Mouse (Mus musculus) midbrain, embryonic 16.5 days (tissue): ENCODE results near the gene Dis3l. TPM values are rescaled to one million over a fixed set of nuclear protein-coding genes. Genes with fewer than 3 reads are reported as not detected.
"Not testable (repeated sequence)": the region's sequence is repeated elsewhere in the genome, so short reads cannot be mapped to it uniquely, and the experiment has no call there.

ENCODE experiments used
- ATAC-seq: fragments of 200-750 bp; cut with Nextera tagmentation; 2 replicates; pipeline ENCODE4 v1.8.0; 2017; ENCODE audit warnings: moderate TSS enrichment
- H3K27ac ChIP-seq: fragments of 300-500 bp; sonication (generic); 2 replicates; pipeline ENCODE4 v1.5.1; 2014; ENCODE audit warnings: mild to moderate bottlenecking, low read length, mixed read lengths
- H3K27me3 ChIP-seq: fragments of 300-500 bp; sonication (generic); 2 replicates; pipeline ENCODE4 v1.6.1; 2014; ENCODE audit warnings: low read depth, low read length, mixed read lengths; ENCODE audit not compliant: control insufficient read depth, insufficient read depth
- H3K36me3 ChIP-seq: fragments of 300-500 bp; sonication (generic); 2 replicates; pipeline ENCODE4 v1.6.1; 2014; ENCODE audit warnings: mild to moderate bottlenecking, low read length, moderate library complexity, mixed read lengths; ENCODE audit not compliant: control insufficient read depth, insufficient read depth
- H3K4me1 ChIP-seq: fragments of 300-500 bp; sonication (generic); 2 replicates; pipeline ENCODE4 v1.6.1; 2014; ENCODE audit warnings: mild to moderate bottlenecking, low read length, mixed read lengths; ENCODE audit not compliant: control insufficient read depth, insufficient read depth
- H3K4me2 ChIP-seq: fragments of 300-500 bp; sonication (generic); 2 replicates; pipeline ENCODE4 v1.6.1; 2014; ENCODE audit warnings: mild to moderate bottlenecking, low read length, mixed read lengths
- H3K4me3 ChIP-seq: fragments of 300-500 bp; sonication (generic); 2 replicates; pipeline ENCODE4 v1.5.1; 2014; ENCODE audit warnings: low read depth, mild to moderate bottlenecking, low read length, moderate library complexity, mixed read lengths
- H3K9ac ChIP-seq: fragments of 300-500 bp; sonication (generic); 2 replicates; pipeline ENCODE4 v1.6.1; 2014; ENCODE audit warnings: low read depth, low read length, mixed read lengths
- H3K9me3 ChIP-seq: fragments of 300-500 bp; sonication (generic); replicated peaks from 2 replicates; pipeline ENCODE4 v1.6.1; 2014; ENCODE audit warnings: mild to moderate bottlenecking, low read length, mixed read lengths; ENCODE audit not compliant: control insufficient read depth, poor library complexity, severe bottlenecking
- WGBS: fragments of 180-500 bp; shearing (Covaris S2); extraction: QIAGEN DNeasy Blood & Tissue Kit; methylation state at CpG from one replicate; pipeline ENCODE4 v1.1.7; 2014; 5-methylcytosine and 5-hydroxymethylcytosine counted together
- polyA plus RNA-seq: library from polyadenylated mRNA; unstranded; fragments of >200 nt; fragmentation: Nextera tagmentation; extraction: Ambion mirVana; gene quantifications from 2 replicates; pipeline ENCODE4 v1.2.1, GENCODE M21; 2015

Dis3l gene
- polyA plus RNA-seq, 1 experiment from 2014 or later = 23.7 TPM

DNA sequence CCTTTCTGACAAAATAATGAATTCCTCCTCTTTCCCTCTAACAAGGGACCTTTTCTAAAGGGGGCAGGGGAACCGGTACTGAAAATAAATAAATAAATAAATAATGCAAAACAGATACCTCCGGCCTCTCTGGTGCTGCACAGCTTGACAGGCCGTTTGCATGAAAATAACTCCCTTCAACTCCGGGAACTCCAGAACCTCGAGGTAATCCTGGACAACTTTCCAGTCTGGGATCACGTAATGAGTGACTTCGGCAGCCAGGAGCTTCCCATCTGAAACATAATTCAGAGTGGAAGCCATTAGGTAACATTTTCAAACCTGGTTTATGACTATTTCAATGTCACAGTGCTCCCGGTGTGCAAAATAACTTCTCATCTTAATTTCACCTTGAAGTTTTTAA, 1.7 kb downstream of the Dis3l start:
- Histone ChIP-seq H3K9me3 (no peaks in the 10 kb centered on the region), H3K4me2 (peak overlapping the region; percentile 82), H3K27ac (peak overlapping the region; percentile 99; the same call in 1 of the 2 replicates), H3K27me3 (no peaks in the 10 kb centered on the region), H3K36me3 (peaks cover 4% of the 10 kb centered on the region; the same call in 1 of the 2 replicates), H3K4me1 (peaks cover 17% of the 10 kb centered on the region), H3K9ac (no peak overlapping the region), H3K4me3 (peak overlapping the region; percentile 65; the same call in 1 of the 2 replicates)
- 18% methylated on average over 8 of the region's 8 CpGs for WGBS
- no peak for ATAC-seq

DNA sequence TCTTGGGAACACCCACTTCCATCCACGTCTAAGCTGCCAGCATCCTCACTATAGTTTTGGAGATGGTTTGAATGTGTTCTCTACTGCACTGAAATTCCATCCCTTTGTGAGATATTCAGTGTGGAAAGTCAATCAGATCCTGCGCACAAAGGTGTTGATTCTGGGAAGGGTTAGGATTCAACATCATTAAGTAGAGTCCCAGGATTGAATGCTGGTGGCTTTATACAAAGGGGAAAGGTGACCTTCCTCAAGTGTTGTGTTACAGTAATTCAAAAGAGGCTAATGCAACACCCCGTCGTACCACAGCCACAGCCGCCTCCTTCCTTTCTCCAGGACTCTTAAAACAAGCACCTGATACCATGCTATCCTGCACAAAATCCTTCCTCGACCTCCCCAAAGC, 5.3 kb downstream of the Dis3l start:
- no peaks in the 10 kb centered on the region for H3K27me3 ChIP-seq
- peaks cover 4% of the 10 kb centered on the region; the same call in 1 of the 2 replicates for H3K36me3 ChIP-seq
- H3K9me3 ChIP-seq = no peaks in the 10 kb centered on the region
- no peak overlapping the region for H3K4me2 ChIP-seq
- H3K4me1 ChIP-seq = peaks cover 14% of the 10 kb centered on the region
- H3K27ac ChIP-seq = no peak overlapping the region
- H3K9ac ChIP-seq = no peak overlapping the region
- ATAC-seq = no peak
- 89% methylated on average over 6 of the region's 6 CpGs for WGBS
- no peak overlapping the region for H3K4me3 ChIP-seq

DNA sequence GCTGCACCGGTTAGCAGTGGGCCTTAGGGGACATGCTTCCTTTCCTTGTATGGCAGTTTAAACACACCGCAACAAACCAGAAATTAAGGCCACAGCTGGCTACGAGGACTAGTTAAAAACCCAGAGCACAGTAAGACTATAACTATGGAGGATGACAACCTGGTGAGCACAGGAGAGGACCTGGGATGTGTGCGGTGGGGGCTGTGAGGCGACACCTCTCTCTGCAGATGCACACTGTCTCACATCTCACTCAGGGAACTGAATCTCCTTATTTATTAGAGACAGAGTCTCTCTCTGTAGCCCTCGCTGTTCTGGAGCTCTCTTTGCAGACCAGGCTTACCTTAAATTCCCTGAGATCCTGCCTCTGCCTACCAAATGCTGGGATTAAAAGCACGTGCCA, 17.1 kb downstream of the Dis3l start:
- ATAC-seq = no peak
- WGBS = 97% methylated on average over 7 of the region's 7 CpGs
- H3K9me3 ChIP-seq = no peaks in the 10 kb centered on the region
- no peaks in the 10 kb centered on the region for H3K27me3 ChIP-seq
- H3K27ac ChIP-seq = no peak overlapping the region
- H3K4me3 ChIP-seq = no peak overlapping the region
- H3K4me1 ChIP-seq = no peaks in the 10 kb centered on the region
- no peak overlapping the region for H3K4me2 ChIP-seq
- no peak overlapping the region for H3K9ac ChIP-seq
- peaks cover 31% of the 10 kb centered on the region for H3K36me3 ChIP-seq

DNA sequence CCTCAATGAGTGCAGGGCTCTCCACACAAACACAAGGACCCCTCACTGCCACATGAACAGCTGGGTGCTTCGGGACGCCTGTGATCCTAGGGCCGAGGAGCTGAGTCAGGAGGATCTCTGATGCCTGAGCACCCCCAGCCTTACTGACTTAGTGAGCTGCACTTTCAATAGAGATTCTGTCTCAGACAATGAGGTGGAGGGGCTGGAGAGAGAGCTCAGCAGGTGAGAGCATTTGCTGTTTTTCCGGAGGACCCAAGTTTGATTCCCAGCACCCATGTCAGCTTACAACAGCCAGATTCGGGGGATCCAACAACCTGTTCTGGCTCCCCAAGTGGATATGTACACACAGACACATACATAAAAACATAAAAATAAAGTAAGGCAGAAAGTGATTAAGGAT, 24.1 kb downstream of the Dis3l start:
- Histone ChIP-seq H3K27ac (no peak overlapping the region), H3K27me3 (no peaks in the 10 kb centered on the region), H3K4me2 (no peak overlapping the region), H3K36me3 (peaks cover 29% of the 10 kb centered on the region), H3K4me1 (no peaks in the 10 kb centered on the region), H3K4me3 (no peak overlapping the region), H3K9me3 (no peaks in the 10 kb centered on the region), H3K9ac (no peak overlapping the region)
- WGBS = 98% methylated on average over 5 of the region's 5 CpGs
- ATAC-seq = no peak

DNA sequence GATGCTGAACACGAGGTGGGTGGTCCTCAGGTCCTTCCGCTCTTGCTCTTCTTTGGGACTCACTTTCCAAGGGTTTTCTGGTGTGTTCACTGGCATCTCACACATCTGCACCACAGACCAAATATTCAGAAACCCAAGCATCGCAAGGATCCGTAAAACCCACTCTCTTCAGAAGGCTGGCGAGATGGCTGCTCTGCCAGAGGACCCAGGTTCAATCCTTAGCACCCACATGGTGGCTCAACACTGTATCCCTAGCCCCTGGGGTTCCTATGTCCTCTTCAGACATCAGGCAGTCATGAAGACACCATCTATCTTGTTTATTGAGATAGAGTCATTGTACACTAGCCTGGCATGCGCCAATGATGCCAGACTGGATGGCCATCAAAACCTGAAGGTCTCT, 26.4 kb downstream of the Dis3l start:
- no peaks in the 10 kb centered on the region for H3K9me3 ChIP-seq
- no peak overlapping the region for H3K4me2 ChIP-seq
- no peak overlapping the region for H3K27ac ChIP-seq
- H3K4me3 ChIP-seq = no peak overlapping the region
- H3K27me3 ChIP-seq = no peaks in the 10 kb centered on the region
- no peaks in the 10 kb centered on the region for H3K4me1 ChIP-seq
- ATAC-seq = no peak
- 93% methylated on average over 6 of the region's 6 CpGs for WGBS
- H3K9ac ChIP-seq = no peak overlapping the region
- H3K36me3 ChIP-seq = peaks cover 18% of the 10 kb centered on the region; the same call in 1 of the 2 replicates

- Histone ChIP-seq H3K27me3 (no peaks in the 10 kb centered on the region), H3K4me1 (no peaks in the 10 kb centered on the region), H3K36me3 (peaks cover 16% of the 10 kb centered on the region), H3K27ac (no peak overlapping the region), H3K9ac (no peak overlapping the region), H3K4me2 (no peak overlapping the region), H3K4me3 (no peak overlapping the region), H3K9me3 (no peaks in the 10 kb centered on the region)
- no peak for ATAC-seq
- 37% methylated on average over 1 of the region's 1 CpGs for WGBS
Observed at GRCm38 (mm10) chr9:64312128-64312527, 29.0 kb downstream of the Dis3l start.

GRCm38 (mm10) chr9:64310996-64311785, 29.9 kb downstream of the Dis3l start:
- Histone ChIP-seq H3K27me3 (no peaks in the 10 kb centered on the region), H3K36me3 (peaks cover 14% of the 10 kb centered on the region)
- WGBS = 81% methylated on average over 16 of the region's 16 CpGs

GRCm38 (mm10) chr9:64306476-64307312, 34.4 kb downstream of the Dis3l start:
- 90% methylated on average over 6 of the region's 6 CpGs for WGBS
- Histone ChIP-seq H3K36me3 (peaks cover 16% of the 10 kb centered on the region), H3K4me1 (no peaks in the 10 kb centered on the region), H3K27ac (no peak overlapping the region), H3K27me3 (no peaks in the 10 kb centered on the region), H3K4me3 (no peak overlapping the region), H3K9me3 (no peaks in the 10 kb centered on the region), H3K9ac (no peak overlapping the region), H3K4me2 (no peak overlapping the region)
- ATAC-seq = no peak

More at GRCm38 (mm10) chr9:64310996-64311785, 29.9 kb downstream of the Dis3l start:
- no peak overlapping the region for H3K9ac ChIP-seq
- H3K4me3 ChIP-seq = no peak overlapping the region
- no peaks in the 10 kb centered on the region for H3K4me1 ChIP-seq
- H3K9me3 ChIP-seq = no peaks in the 10 kb centered on the region
- no peak overlapping the region for H3K27ac ChIP-seq
- ATAC-seq = no peak
- H3K4me2 ChIP-seq = no peak overlapping the region

- H3K9ac ChIP-seq, H3K9me3 ChIP-seq, H3K27me3 ChIP-seq, H3K27ac ChIP-seq, H3K4me1 ChIP-seq, H3K4me3 ChIP-seq, ATAC-seq, H3K4me2 ChIP-seq: not testable (repeated sequence)
- peaks cover 10% of the 10 kb centered on the region for H3K36me3 ChIP-seq
- 92% methylated on average over 4 of the region's 4 CpGs for WGBS
Observed at GRCm38 (mm10) chr9:64303086-64303485, 38.0 kb downstream of the Dis3l start.
